Mouse (Mus musculus) G1E-ER4 (cell line): Measurements from ENCODE around the gene Nos1ap. TPM values are rescaled to one million over a fixed set of nuclear protein-coding genes. Genes with fewer than 3 reads are reported as not detected.

ENCODE experiments used
- GATA1 ChIP-seq: IDR thresholded peaks from one replicate; pipeline ENCODE4 v1.8.0; 2012; ENCODE audit warnings: low read length, inconsistent platforms
- polyA plus RNA-seq: library from polyadenylated mRNA; stranded (reverse); fragments of >175 nt; gene quantifications from 2 replicates; pipeline ENCODE4 v1.2.3, GENCODE M21; 2012

Gene Nos1ap
- polyA plus RNA-seq, 1 experiment, result 3.6 TPM

DNA sequence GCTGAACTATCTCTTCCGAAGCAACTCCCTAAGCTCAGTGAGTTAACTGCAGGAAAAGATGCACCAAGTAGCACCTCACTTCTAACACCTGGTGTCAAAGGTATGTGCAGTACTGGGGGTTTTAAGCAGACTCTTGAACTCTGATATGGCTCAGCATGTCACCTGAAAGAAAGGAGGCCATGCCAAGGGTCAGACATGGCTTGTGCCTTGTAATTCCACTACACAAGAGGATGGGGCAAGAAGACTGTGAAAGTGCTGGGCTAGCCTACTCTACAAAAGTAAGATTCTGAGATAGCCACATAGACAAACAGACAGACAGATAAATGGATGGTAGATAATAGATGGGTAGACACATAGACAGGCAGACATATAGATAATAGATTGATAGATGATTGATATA lies 87.7 kb downstream of the Nos1ap start:
- no peak for TF ChIP-seq GATA1

DNA sequence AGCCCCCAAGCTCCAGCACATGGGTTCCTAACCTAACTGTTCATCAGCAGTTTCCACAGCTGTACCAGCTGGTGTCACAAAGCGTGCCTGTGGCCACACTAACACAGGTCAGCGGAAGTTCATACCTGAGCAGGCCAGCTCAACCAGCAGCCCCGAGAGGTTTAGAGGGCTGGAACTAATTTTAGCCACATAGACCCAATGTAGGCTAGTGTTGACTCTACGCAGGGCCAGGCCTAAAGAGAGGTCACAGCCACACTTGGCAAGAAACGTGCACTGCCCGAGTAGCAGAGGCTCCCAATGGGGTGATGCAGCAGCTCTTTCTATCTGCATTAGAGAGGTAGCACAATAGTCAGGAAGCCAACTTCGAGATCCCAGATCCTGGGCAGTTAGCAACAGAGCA lies 88.1 kb downstream of the Nos1ap start:
- no peak for TF ChIP-seq GATA1

DNA sequence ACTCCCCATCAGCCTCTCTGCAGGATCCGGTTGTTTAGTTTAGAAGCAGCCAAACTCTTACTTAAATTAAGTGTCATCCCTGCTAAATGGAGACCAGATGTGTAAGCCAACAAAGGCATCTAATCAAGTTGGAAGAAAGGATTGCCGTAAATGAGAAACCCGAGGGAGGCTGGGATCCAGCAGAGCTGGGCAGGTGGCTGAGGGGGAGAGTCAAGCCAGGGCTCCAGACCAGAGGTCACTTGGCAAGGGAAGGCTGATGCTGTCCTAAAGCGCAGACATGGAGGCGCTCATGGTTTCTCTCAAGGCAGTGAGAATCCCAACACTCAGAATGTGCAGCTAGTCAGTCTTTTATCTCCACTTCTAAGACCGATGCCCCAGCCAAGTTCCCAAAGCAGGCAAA lies 89.8 kb downstream of the Nos1ap start:
- TF ChIP-seq GATA1, result no peak

DNA sequence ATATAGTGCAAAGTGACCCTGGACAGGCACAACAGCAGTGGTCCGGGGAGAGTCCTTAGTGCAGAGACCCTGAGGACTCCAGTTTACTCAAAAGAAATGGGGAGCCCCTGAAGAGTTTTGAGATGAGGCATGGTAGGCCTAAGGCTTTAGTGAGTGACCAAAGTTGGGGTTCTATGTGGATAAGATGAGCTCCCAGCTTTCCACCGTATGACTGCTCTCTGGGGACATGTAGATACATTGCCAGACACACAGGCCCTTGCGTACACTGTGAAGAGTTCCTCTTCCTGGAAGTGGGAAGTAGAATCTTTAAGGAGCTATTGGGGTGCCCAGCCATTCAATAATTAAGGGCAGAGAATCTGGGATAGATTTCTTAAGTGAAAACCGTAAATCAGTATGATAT lies 90.2 kb downstream of the Nos1ap start:
- TF ChIP-seq GATA1, result no peak

DNA sequence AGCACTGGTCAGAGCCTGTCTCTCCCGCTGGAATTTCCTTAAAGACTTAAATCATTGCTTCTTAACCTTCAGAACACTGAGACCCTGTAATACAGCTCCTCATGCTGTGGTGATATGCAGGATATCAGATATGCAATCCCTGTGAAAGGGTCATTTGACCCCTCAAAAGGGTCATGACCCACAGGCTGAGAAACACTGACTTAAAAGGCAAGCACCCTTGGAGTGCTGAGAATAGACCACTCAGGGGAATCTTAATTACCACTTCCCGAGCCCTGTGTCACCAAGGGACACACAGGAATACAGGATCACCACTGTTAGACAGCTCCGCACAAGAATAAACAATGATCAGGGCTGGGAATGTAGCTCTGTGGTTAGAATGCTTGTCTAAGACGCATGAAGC lies 91.0 kb downstream of the Nos1ap start:
- TF ChIP-seq GATA1, result no peak

DNA sequence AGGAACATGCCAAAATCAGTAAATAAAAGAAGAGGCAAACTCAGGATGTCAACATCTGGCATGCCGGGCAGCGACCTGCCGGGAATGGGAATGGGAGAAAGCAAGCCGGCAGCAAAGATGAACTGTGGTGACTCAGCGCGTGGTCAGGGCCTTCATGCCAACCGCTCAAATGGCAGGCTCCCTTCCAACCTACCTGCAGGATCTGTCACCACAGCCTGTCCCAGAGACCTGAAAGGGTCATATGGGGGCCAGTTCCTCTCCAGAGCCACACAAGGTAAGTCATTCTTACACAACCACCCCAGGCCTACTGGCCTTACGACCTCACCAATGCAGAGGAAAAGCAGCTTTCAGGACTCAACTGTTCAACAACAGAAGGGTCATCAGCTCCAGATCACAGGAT lies 93.4 kb downstream of the Nos1ap start:
- no peak for TF ChIP-seq GATA1

DNA sequence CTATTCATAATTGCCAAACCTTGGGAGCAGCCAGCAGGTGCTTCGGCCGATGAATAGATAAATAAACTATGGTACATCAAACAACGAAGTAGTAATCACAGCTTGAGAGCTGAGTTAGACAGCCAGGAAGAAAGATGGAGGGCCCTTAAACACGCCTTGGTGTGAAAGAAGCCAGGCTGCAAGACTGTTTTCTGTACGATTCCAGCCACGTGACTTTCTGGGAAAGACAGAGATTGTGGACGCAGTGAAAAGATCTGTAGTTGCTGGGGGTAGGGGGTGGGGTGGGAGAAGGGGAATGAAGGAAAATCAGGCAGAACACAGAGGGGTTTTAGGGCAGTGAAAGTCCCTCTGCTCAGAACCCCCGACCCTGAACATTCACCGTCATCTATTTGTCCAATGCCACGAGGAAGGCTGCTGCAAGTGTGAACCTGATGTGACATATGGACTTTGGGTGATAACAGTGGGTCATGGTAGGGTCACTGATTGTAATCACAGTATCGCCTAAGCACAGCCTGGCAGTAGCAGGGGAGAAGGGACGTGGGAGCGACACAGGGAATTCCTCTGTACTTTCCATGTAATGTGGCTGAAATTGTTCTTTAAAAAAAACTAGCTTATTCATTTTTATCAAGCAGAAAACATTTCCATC lies 94.0 kb downstream of the Nos1ap start:
- no peak for TF ChIP-seq GATA1

DNA sequence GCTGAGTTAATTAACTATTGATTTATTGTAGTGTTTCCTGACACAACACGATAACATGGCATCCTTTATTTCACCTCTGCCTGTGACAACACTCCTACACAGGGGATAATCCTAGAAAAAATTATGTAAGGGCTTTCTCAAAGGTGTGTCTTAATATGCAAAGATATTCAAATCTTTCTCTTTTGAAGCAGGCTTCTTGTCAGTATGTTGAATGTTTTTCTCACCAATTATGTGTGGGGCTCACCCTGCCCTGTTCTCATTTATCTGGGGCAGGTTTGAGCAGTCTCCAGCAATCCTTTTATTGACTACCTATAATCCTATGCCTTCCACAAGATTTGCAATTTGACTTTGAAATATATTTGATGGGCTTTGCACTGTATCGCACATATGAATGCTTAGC lies 97.1 kb downstream of the Nos1ap start:
- TF ChIP-seq GATA1, result no peak

DNA sequence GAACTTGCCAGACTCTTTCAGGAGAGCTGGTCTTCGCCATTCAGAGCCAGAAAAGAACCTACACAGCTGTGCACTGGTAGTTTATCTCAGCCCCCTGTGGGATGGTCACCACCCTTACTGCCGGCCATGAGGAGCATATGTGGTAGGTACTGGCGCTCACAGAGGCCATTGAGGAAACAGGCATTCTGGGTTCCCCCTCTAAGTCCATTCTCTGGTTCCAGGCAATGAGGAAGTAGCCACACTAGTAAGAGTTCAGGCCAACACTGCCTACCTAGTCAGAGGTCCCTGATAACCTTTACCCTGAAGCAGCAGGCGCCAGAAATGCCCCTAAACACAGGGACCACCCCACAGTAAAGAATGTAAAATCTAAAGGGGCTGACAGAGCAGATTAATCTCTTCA lies 97.6 kb downstream of the Nos1ap start:
- TF ChIP-seq GATA1, result no peak

DNA sequence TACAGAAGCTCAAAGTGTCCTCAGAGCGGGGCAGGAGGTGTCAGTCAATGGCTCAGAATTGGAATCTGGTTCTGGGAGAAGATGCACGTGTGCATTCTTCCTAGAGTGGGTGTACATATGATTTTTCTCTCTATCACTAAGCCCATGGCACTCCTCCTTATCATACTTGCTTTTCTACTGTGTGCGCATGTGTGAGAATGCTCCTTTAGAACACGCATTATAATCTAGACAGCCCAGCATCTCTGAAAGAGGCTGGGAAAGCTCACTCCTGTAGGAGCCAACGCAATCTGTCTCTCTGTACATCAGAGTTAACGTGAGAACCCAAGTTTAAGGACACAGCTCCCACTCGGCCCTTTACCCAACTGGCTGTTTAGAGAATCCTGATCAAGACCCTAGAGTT lies 99.7 kb downstream of the Nos1ap start:
- no peak for TF ChIP-seq GATA1

DNA sequence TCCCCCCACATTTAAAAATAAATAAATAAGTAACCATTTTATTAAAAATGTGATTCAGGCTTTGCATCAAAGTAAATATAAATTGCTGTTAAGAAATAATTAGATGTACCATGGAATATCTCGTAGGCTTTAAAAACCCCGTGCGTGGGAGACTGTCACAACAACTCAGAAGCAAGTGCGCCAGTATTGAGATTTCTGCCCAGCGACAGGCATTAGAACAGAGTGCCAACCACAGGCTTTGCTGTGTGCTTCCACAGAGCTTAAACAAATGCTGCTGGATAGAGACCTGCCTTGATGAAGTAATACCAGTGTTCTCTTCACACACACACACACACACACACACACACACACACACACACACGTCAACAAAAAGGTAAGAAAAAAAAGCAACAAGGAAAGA lies 100.2 kb downstream of the Nos1ap start:
- no peak for TF ChIP-seq GATA1

DNA sequence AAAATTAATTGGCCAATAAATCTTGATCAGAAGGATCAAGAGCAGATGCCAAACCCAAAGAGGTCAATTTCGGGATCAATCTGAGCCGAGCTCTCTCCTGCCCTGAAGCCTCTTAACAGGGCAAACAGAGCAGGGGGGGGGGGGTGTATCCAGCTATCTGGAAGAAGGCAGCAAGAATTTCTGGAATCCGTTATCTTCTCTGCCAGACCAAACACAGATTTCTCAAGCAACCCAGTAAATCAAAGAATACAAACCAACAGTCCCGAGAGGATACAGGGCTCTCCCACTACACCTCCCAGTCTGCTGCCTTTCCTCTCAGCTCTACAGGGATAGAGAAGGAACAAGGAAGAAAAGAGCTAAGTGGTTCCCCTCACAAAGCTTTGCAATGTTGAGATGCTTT lies 104.5 kb downstream of the Nos1ap start:
- TF ChIP-seq GATA1, result no peak

DNA sequence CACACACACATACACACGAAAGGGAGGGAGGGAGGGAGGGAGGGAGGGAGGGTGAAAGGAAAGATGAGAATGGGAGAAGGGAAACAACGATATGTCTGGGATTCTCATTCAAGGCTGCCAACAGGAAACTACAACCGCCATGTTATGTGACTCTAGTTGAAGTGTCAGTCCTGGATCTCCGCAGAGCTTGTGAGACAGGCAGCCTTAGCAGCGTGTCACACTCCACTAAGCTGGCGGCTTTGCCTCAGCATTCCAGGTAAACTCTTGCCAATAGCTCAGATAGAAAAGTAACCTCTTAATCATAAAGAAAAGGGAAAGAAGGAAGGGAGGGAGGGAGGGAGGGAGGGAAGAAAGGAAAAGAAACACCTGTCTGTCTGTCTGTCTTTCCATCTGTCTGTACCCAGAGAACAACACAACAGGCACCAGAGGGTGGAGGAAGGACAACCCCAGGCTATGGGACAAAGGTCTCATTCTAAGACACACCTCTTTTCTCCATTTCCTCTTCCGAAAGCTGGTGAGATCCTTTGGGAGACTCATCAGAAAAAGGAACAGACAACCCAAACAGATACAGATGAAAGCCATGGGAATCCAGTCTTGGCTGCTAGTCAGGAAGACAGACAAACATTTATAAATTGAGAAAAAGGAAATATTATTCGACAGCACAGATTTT lies 107.3 kb downstream of the Nos1ap start:
- TF ChIP-seq GATA1, result no peak

DNA sequence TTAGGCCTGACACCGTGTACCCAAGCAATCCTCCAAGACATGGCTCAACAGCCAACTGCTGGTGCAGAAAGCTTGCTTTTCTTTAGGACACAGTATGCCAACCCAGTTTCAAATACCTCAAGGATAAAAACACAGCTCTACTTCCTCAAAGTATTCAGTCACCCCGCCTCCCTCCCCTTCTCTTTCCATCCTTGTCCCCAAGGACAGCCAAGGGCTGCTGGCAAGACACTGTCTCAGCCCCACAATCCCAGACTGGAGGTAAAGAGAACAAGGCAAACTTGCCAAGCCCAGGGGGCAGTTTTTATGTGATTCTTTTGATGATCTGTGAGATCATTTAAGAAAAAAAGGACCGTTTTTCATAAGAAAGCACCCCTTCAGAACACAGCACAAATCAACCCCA lies 108.6 kb downstream of the Nos1ap start:
- no peak for TF ChIP-seq GATA1

DNA sequence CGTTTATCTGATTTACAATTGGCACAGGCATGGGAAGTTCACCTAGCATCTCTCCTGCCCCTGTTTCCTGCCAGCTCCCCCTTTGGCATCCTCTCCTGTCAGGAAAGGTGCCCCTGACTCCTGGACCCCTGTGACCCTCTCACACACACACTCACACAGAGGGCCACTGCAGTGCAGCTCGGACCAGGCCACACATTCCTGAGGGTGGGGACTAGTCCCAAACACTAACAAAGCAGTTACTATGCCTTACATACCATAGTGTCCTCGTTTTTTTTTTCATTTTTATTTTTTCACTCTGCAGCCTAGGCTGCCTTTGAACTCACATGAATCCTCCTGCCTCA lies 110.2 kb downstream of the Nos1ap start:
- TF ChIP-seq GATA1, result no peak

DNA sequence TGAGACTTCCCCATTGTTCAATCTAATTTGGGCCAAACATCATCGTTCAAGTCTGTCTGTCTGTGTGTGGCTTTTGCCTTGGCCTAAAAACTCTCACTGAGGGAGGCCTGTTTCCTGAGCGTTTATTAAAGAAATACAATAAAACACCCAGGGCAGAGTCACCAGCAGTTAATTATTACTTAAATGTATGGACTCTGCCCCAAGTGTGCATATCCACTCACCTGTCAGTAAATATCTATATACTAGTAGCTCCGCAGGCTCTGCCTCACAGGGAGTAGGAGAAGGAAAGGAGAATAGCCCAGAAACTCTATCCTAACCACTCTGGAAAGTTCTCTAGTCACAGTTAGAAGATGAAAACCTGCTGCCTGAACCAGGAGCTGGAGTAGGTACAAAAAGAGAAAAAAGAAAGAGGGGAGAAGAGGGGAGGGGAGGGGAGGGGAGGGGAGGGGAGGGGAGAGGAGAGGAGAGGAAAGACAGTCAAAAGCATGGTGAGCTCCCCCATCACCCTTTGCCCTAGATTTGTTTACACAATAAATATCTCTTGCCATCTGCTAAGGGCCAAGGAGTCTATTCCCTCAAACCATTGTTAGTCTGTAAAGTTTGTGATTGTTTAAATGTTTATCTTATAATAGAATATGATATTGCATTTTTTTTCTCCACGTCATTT lies 110.7 kb downstream of the Nos1ap start:
- no peak for TF ChIP-seq GATA1
